Mouse (Mus musculus) adipocyte (in vitro differentiated cells): ENCODE measurements at regions not wholly inside any gene's neighbourhood (a gene's known extent, or its start where the extent isn't known, plus 50 kb on each side); places are given as distances from the start of the nearest gene placed in this dataset.

Experiments used
- DNase-seq: peaks from one replicate; pipeline ENCODE4 v3.0.0-alpha.2; 2016; ENCODE audit warnings: low spot score

- DNase-seq = no peak
These were observed 69.5 kb downstream of the Aldh8a1 start for GRCm38 (mm10) chr10:21446641-21447040.

GRCm38 (mm10) chr10:21448132-21448531, 71.0 kb downstream of the Aldh8a1 start:
- no peak for DNase-seq

- no peak for DNase-seq
These were observed 71.9 kb downstream of the Aldh8a1 start for GRCm38 (mm10) chr10:21448942-21449341.

GRCm38 (mm10) chr10:21452611-21453010, 75.5 kb downstream of the Aldh8a1 start:
- no peak for DNase-seq

- no peak for DNase-seq
These were observed 76.4 kb downstream of the Aldh8a1 start for GRCm38 (mm10) chr10:21453527-21453926.

- no peak for DNase-seq
These were observed 77.1 kb downstream of the Aldh8a1 start for GRCm38 (mm10) chr10:21454153-21454552.

GRCm38 (mm10) chr10:21454757-21455156, 77.7 kb downstream of the Aldh8a1 start:
- DNase-seq = no peak

- no peak for DNase-seq
These were observed 78.8 kb downstream of the Aldh8a1 start for GRCm38 (mm10) chr10:21455863-21456262.

- DNase-seq = no peak
These were observed 79.3 kb downstream of the Aldh8a1 start for GRCm38 (mm10) chr10:21456359-21456758.

- DNase-seq = no peak
These were observed 79.9 kb downstream of the Aldh8a1 start for GRCm38 (mm10) chr10:21456991-21457390.

- DNase-seq = no peak
These were observed 81.5 kb downstream of the Aldh8a1 start for GRCm38 (mm10) chr10:21458608-21459007.

- DNase-seq = no peak
These were observed 83.0 kb downstream of the Aldh8a1 start for GRCm38 (mm10) chr10:21460062-21460461.

GRCm38 (mm10) chr10:21462915-21463314, 85.8 kb downstream of the Aldh8a1 start:
- DNase-seq = no peak

GRCm38 (mm10) chr10:21465362-21465761, 88.3 kb downstream of the Aldh8a1 start:
- peak; percentile 90 for DNase-seq

- no peak for DNase-seq
These were observed 88.8 kb downstream of the Aldh8a1 start for GRCm38 (mm10) chr10:21465806-21466377.

- DNase-seq = peak; percentile 36
These were observed 90.5 kb downstream of the Aldh8a1 start for GRCm38 (mm10) chr10:21467425-21468085.

- no peak for DNase-seq
These were observed 91.3 kb downstream of the Aldh8a1 start for GRCm38 (mm10) chr10:21468421-21468820.

- DNase-seq = peak; percentile 48
These were observed 92.9 kb downstream of the Aldh8a1 start for GRCm38 (mm10) chr10:21469961-21470360.

- no peak for DNase-seq
These were observed 93.5 kb downstream of the Aldh8a1 start for GRCm38 (mm10) chr10:21470589-21470988.

- DNase-seq = no peak
These were observed 97.2 kb downstream of the Aldh8a1 start for GRCm38 (mm10) chr10:21474242-21474641.

GRCm38 (mm10) chr10:21478004-21478403, 100.9 kb downstream of the Aldh8a1 start:
- DNase-seq = no peak

GRCm38 (mm10) chr10:21479403-21479802, 102.3 kb downstream of the Aldh8a1 start:
- DNase-seq = no peak

- DNase-seq = no peak
These were observed 104.2 kb downstream of the Aldh8a1 start for GRCm38 (mm10) chr10:21481255-21481654.

- no peak for DNase-seq
These were observed 105.0 kb downstream of the Aldh8a1 start for GRCm38 (mm10) chr10:21482055-21482454.
